Mouse (Mus musculus) megakaryocyte, embryonic 14.5 days (primary cell): Measurements from ENCODE around the gene Shc1.

ENCODE experiments used
- FLI1 ChIP-seq: IDR thresholded peaks from 2 replicates; pipeline ENCODE4 v1.6.1; 2012; ENCODE audit warnings: low read length, inconsistent platforms, mixed read lengths
- GATA1 ChIP-seq: IDR thresholded peaks from 3 replicates; pipeline ENCODE4 v1.6.1; 2012; ENCODE audit warnings: mixed read lengths, low read length, inconsistent platforms, borderline replicate concordance

- no peak for TF ChIP-seq FLI1
- TF ChIP-seq GATA1: no peak
Observed at GRCm38 (mm10) chr3:89394894-89395256, 23.4 kb upstream of the Shc1 start.
